Mouse (Mus musculus) hindbrain, embryonic 14.5 days (tissue): ENCODE measurements around the gene F11. TPM values are rescaled to one million over a fixed set of nuclear protein-coding genes. Genes with fewer than 3 reads are reported as not detected.
A peak's percentile ranks its signal among the peaks of the same experiment; 100 is the strongest.

Experiments
- ATAC-seq: fragments of 200-750 bp; cut with Nextera tagmentation; 2 replicates; pipeline ENCODE4 v1.8.0; 2017; ENCODE audit warnings: moderate number of reproducible peaks, mild to moderate bottlenecking, moderate TSS enrichment, moderate library complexity; ENCODE audit not compliant: low FRiP score
- DNase-seq: peaks from one replicate; pipeline ENCODE4 v3.0.0-alpha.2; 2015; ENCODE audit warnings: low spot score
- H3K27ac ChIP-seq: fragments of 300-500 bp; sonication (generic); 2 replicates; pipeline ENCODE4 v1.5.1; 2014; ENCODE audit warnings: mild to moderate bottlenecking, moderate library complexity
- H3K27me3 ChIP-seq: fragments of 300-500 bp; sonication (generic); 2 replicates; pipeline ENCODE4 v1.6.1; 2014; ENCODE audit warnings: mild to moderate bottlenecking, low read length, mixed read lengths; ENCODE audit not compliant: control insufficient read depth, insufficient read depth
- H3K36me3 ChIP-seq: fragments of 300-500 bp; sonication (generic); replicated peaks from 2 replicates; pipeline ENCODE4 v1.6.1; 2014; ENCODE audit not compliant: control insufficient read depth, insufficient read depth
- H3K4me1 ChIP-seq: fragments of 300-500 bp; sonication (generic); replicated peaks from 2 replicates; pipeline ENCODE4 v1.6.1; 2014; ENCODE audit warnings: antibody characterized with exemption, low read length, mixed read lengths; ENCODE audit not compliant: control insufficient read depth, insufficient read depth
- H3K4me2 ChIP-seq: fragments of 300-500 bp; sonication (generic); replicated peaks from 2 replicates; pipeline ENCODE4 v1.6.1; 2014; ENCODE audit warnings: mild to moderate bottlenecking, moderate library complexity
- H3K4me3 ChIP-seq: fragments of 300-500 bp; sonication (generic); replicated peaks from 2 replicates; pipeline ENCODE4 v1.5.1; 2014; ENCODE audit warnings: mild to moderate bottlenecking, low read length
- H3K9ac ChIP-seq: fragments of 300-500 bp; sonication (generic); 2 replicates; pipeline ENCODE4 v1.6.1; 2014
- H3K9me3 ChIP-seq: fragments of 300-500 bp; sonication (generic); 2 replicates; pipeline ENCODE4 v1.6.1; 2016; ENCODE audit warnings: low read length; ENCODE audit not compliant: control insufficient read depth
- WGBS: fragments of 180-500 bp; shearing (Covaris S2); extraction: QIAGEN DNeasy Blood & Tissue Kit; methylation state at CpG from one replicate; pipeline ENCODE4 v1.1.7; 2014; 5-methylcytosine and 5-hydroxymethylcytosine counted together
- polyA plus RNA-seq: library from polyadenylated mRNA; unstranded; fragments of >200 nt; fragmentation: Nextera tagmentation; extraction: Ambion mirVana; gene quantifications from 2 replicates; pipeline ENCODE4 v1.2.1, GENCODE M21; 2014

The F11 gene
- polyA plus RNA-seq, 1 experiment from 2014 or later = not detected

- no peak overlapping the region for H3K4me3 ChIP-seq
- H3K9me3 ChIP-seq = no peaks in the 10 kb centered on the region
- no peak overlapping the region for H3K9ac ChIP-seq
- H3K27ac ChIP-seq = no peak overlapping the region
- peak; percentile 59; the same call in 1 of the 2 replicates for ATAC-seq
- WGBS = 54% methylated on average over 6 of the region's 6 CpGs
- peak; percentile 49 for DNase-seq
- no peaks in the 10 kb centered on the region for H3K27me3 ChIP-seq
- H3K36me3 ChIP-seq = no peaks in the 10 kb centered on the region
- H3K4me1 ChIP-seq = no peaks in the 10 kb centered on the region
- no peak overlapping the region for H3K4me2 ChIP-seq
Measured at GRCm38 (mm10) chr8:45202476-45202875, 59.4 kb downstream of the F11 start.

GRCm38 (mm10) chr8:45201605-45202004 lies 60.2 kb downstream of the F11 start:
- H3K27me3 ChIP-seq = no peaks in the 10 kb centered on the region
- no peak overlapping the region for H3K4me2 ChIP-seq
- WGBS = 73% methylated on average over 5 of the region's 5 CpGs
- no peaks in the 10 kb centered on the region for H3K4me1 ChIP-seq
- DNase-seq = peak; percentile 47
- no peaks in the 10 kb centered on the region for H3K9me3 ChIP-seq
- H3K27ac ChIP-seq = no peak overlapping the region
- no peaks in the 10 kb centered on the region for H3K36me3 ChIP-seq
- no peak overlapping the region for H3K9ac ChIP-seq
- ATAC-seq = no peak; the same call in 1 of the 2 replicates
- no peak overlapping the region for H3K4me3 ChIP-seq

GRCm38 (mm10) chr8:45197294-45197693 lies 64.5 kb downstream of the F11 start:
- H3K27me3 ChIP-seq = no peaks in the 10 kb centered on the region
- H3K4me1 ChIP-seq = 0 out of 2 replicates have a peak, but pooled peaks cover 6% of the 10 kb centered on the region
- H3K9me3 ChIP-seq = no peaks in the 10 kb centered on the region
- WGBS = 74% methylated on average over 5 of the region's 5 CpGs
- no peak overlapping the region for H3K4me2 ChIP-seq
- H3K9ac ChIP-seq = no peak overlapping the region
- no peak for DNase-seq
- H3K36me3 ChIP-seq = no peaks in the 10 kb centered on the region
- ATAC-seq = peak; percentile 11; the same call in 1 of the 2 replicates
- H3K4me3 ChIP-seq = no peak overlapping the region
- H3K27ac ChIP-seq = no peak overlapping the region

DNA sequence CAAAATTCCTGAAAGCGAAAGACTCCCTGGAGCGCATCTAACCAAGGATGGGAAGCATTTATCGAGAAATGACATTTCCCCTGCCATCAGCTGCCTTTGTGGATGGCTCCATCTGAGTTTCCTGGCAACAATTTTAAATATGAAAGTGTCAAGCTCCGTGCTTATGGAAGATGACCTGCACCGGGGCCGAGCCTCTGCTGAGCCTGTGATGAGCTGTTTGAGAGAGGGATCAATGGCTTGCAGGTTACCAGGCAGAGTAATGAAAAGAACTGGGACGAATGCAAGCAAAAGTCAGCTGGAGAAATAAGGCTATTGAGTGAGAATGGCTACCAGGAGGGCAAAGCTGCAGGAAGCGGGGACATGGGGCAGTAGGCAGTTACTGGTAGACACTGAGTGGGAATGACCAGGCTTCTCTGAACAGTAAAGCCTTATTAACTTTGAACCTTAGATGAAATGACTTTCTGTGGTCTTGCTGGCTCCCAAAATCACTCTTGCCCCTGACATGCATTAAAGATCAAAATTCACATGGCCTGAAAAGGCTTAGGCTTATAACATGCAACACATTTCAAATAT lies 65.8 kb downstream of the F11 start:
- DNase-seq (no peak), ATAC-seq (no peak)
- peak overlapping the region; percentile 38; the same call in 1 of the 2 replicates for H3K27ac ChIP-seq
- WGBS = 51% methylated on average over 8 of the region's 8 CpGs
- H3K4me3 ChIP-seq = no peak overlapping the region
- no peaks in the 10 kb centered on the region for H3K9me3 ChIP-seq
- H3K9ac ChIP-seq = no peak overlapping the region
- 0 out of 2 replicates have a peak, but pooled peaks cover 6% of the 10 kb centered on the region for H3K4me1 ChIP-seq
- no peaks in the 10 kb centered on the region for H3K27me3 ChIP-seq
- H3K4me2 ChIP-seq = 0 out of 2 replicates have a peak overlapping the region, but pooled peaks have one; percentile 12
- no peaks in the 10 kb centered on the region for H3K36me3 ChIP-seq

Other genes starting within 250 kb of the F11 start
- gene Mtnr1a, start 192.9 kb downstream of the F11 start, polyA plus RNA-seq = 0.44 TPM in 1 of 2 replicates, not detected in the other
- not detected in 2 replicates for gene Klkb1, start 32.8 kb upstream of the F11 start, polyA plus RNA-seq
- not detected in 2 replicates for gene Gm45753, start 46.4 kb upstream of the F11 start, polyA plus RNA-seq
- gene Cyp4v3, start 71.2 kb upstream of the F11 start, polyA plus RNA-seq = 1.9 and 2.1 TPM in 2 replicates
- gene Fam149a, start 120.3 kb upstream of the F11 start, polyA plus RNA-seq = 12.8 and 14.1 TPM in 2 replicates
- 1.7 and 2.5 TPM in 2 replicates for gene Tlr3, start 149.0 kb upstream of the F11 start, polyA plus RNA-seq
- 65.0 and 69.1 TPM in 2 replicates for gene Sorbs2, start 245.8 kb upstream of the F11 start, polyA plus RNA-seq